Comparison of ENCODE assay signal across 9 mouse cellular contexts in genomic region chr5:128733955-128734354, GRCm38 (mm10). TPM values are rescaled to one million over a fixed set of nuclear protein-coding genes. Genes with fewer than 3 reads are reported as not detected.
DNase-seq lines count a peak whose midpoint lies in the region; ATAC-seq and TF ChIP-seq lines count a peak whose summit lies in the region.
"Had no signal": no experiment of that assay in that cellular context is flagged by ENCODE, and none has a peak within 500 bp of the region (broad histone marks: within the 10 kb centered on the region; RNA-seq: fewer than 3 reads in every experiment).

No protein-coding gene starts in this region.

- H3K27me3 ChIP-seq in forebrain, postnatal 0 days (ENCODE audit: insufficient read depth, low read length), result no peaks in the 10 kb centered on the region; the same call in 1 of the 2 replicates
- no peaks in the 10 kb centered on the region for H3K27me3 ChIP-seq in stomach, postnatal 0 days (ENCODE audit: control insufficient read depth, insufficient read depth, low read length)

- 3% methylated on average over 6 of the region's 6 CpGs for WGBS in forebrain, postnatal 0 days
- WGBS in stomach, postnatal 0 days, result 2% methylated on average over 6 of the region's 6 CpGs

- peak; percentile 97 for TF ChIP-seq CTCF in forebrain, postnatal 0 days (IDR thresholded peaks at IDR 0.05; ENCODE audit: low read depth)
- TF ChIP-seq CTCF in stomach, postnatal 0 days (IDR thresholded peaks at IDR 0.05; ENCODE audit: low read depth), result peak; percentile 98

- H3K4me3 ChIP-seq in forebrain, postnatal 0 days (ENCODE audit: low read depth, low read length), result no peak overlapping the region
- H3K4me3 ChIP-seq in stomach, postnatal 0 days (ENCODE audit: low read depth, low read length), result no peak overlapping the region

- no peak for TF ChIP-seq EP300 in stomach, postnatal 0 days (optimal IDR thresholded peaks at IDR 0.05)

- peak; percentile 48; the same call in 1 of the 2 replicates for ATAC-seq in forebrain, postnatal 0 days
- peak; percentile 88 for ATAC-seq in megakaryocyte progenitor cell, adult 5-6 weeks (replicated peaks; ENCODE audit: poor library complexity)
- no peak for ATAC-seq in stomach, postnatal 0 days (ENCODE audit: low FRiP score, low TSS enrichment)

- H3K9me3 ChIP-seq in forebrain, postnatal 0 days (ENCODE audit: low read length), result no peaks in the 10 kb centered on the region
- H3K9me3 ChIP-seq in stomach, postnatal 0 days (ENCODE audit: control insufficient read depth, low read length), result no peaks in the 10 kb centered on the region

- peak; percentile 33 to 37 for DNase-seq in cerebellum, adult 18-20 months
- DNase-seq in cerebellum, adult 11 months, result no peak
- DNase-seq in urinary bladder, postnatal 25 days (ENCODE audit: low spot score), result peak; percentile 24
- DNase-seq in urinary bladder, postnatal 4 days (ENCODE audit: low spot score in 2 of 2), result no peak
- peak; percentile 88 for DNase-seq in forebrain, postnatal 0 days
- peak; percentile 45 to 62 for DNase-seq in layer of hippocampus, adult 8-10 months (ENCODE audit: low spot score in 2 of 2)
- peak; percentile 54 for DNase-seq in stomach, postnatal 0 days (ENCODE audit: low spot score)

- no peak overlapping the region for H3K4me2 ChIP-seq in forebrain, postnatal 0 days (ENCODE audit: low read depth)
- H3K4me2 ChIP-seq in stomach, postnatal 0 days (replicated peaks; ENCODE audit: low read depth), result no peak overlapping the region

- H3K4me1 ChIP-seq in forebrain, postnatal 0 days (ENCODE audit: insufficient read depth), result no peaks in the 10 kb centered on the region
- no peaks in the 10 kb centered on the region for H3K4me1 ChIP-seq in stomach, postnatal 0 days (replicated peaks; ENCODE audit: control insufficient read depth, insufficient read depth)

- no peak overlapping the region for H3K27ac ChIP-seq in forebrain, postnatal 0 days (ENCODE audit: low read depth, low read length)
- no peak overlapping the region for H3K27ac ChIP-seq in stomach, postnatal 0 days (replicated peaks)

- no peaks in the 10 kb centered on the region for H3K36me3 ChIP-seq in forebrain, postnatal 0 days (ENCODE audit: insufficient read depth)
- H3K36me3 ChIP-seq in stomach, postnatal 0 days (ENCODE audit: control insufficient read depth, insufficient read depth, low read length), result no peaks in the 10 kb centered on the region

- no peak overlapping the region for H3K9ac ChIP-seq in forebrain, postnatal 0 days
- H3K9ac ChIP-seq in stomach, postnatal 0 days (ENCODE audit: low read length), result no peak overlapping the region

RNA-seq across cellular contexts. Expression of gene Piwil1, which starts 31.6 kb away (rescaled TPM):
- total RNA-seq in forebrain, postnatal 0 days (2014; rRNA removed), result 0.05 and 0.08 TPM in 2 replicates
- 0.30 and 0.40 TPM in 2 replicates for polyA plus RNA-seq in forebrain, postnatal 0 days (2015; fragmentation: Nextera tagmentation; extraction: Ambion mirVana)
- total RNA-seq in layer of hippocampus, adult 8-10 months (2022), result not detected
- total RNA-seq in megakaryocyte progenitor cell, adult 5-6 weeks (2015), result not detected in 2 replicates
- not detected in 2 replicates for total RNA-seq in megakaryocyte progenitor cell, adult 5-6 weeks (2017)
- polyA plus RNA-seq in stomach, postnatal 0 days (2015; fragmentation: Nextera tagmentation; extraction: Ambion mirVana), result not detected in 2 replicates
- polyA plus RNA-seq: heart, embryonic 16.5 days had no signal

Comparison
In these comparisons a context has a peak if more than half of its experiments do, and no peak if none do; other contexts are left out.
1. DNase-seq: peak in cerebellum, adult 18-20 months (2 of 2), urinary bladder, postnatal 25 days (single experiment), forebrain, postnatal 0 days (single experiment), layer of hippocampus, adult 8-10 months (2 of 2) and stomach, postnatal 0 days (single experiment); none in cerebellum, adult 11 months (single experiment) and urinary bladder, postnatal 4 days (0 of 2).